Mouse (Mus musculus): ENCODE results near the gene Cdk14.

Cdk14 gene

DNA sequence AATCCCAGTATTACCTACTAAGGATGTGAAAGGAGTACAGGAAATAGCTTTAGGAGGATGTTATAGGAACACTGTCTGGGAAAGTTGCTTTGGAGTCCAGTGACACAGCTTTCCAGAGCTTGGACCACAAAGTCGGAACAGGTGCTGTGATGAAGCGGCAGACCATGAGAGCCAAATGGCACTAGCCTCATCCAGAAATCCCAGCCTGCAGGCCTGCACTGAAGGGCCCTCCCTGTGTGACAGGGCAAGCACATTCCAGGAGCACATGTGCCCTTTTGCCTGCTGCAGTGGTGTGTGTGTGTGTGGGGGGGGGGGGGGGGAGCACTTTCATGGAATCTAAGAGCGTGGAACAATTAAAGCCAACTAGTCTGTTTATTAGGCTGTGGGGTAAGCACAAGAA, 47.8 kb downstream of the Cdk14 start:
- Histone ChIP-seq H3K27me3 (ENCODE audit: insufficient read depth, low read length) (peaks cover 8% of the 10 kb centered on the region), H3K9me3 (ENCODE audit: low read length) (no peaks in the 10 kb centered on the region), H3K36me3 (ENCODE audit: insufficient read depth, low read length) (no peaks in the 10 kb centered on the region), H3K4me1 (replicated peaks; ENCODE audit: low read depth, low read length) (peaks cover 23% of the 10 kb centered on the region), H3K4me3 (replicated peaks; ENCODE audit: low read length) (no peak overlapping the region)
- no peak for TF ChIP-seq CTCF (conservative IDR thresholded peaks at IDR 0.05; ENCODE audit: low read length)
- no peak for TF ChIP-seq POU5F1 (IDR thresholded peaks at IDR 0.05; ENCODE audit: borderline replicate concordance, low read length)
- no peak for TF ChIP-seq NANOG (IDR thresholded peaks at IDR 0.05; ENCODE audit: borderline replicate concordance, low read length)

DNA sequence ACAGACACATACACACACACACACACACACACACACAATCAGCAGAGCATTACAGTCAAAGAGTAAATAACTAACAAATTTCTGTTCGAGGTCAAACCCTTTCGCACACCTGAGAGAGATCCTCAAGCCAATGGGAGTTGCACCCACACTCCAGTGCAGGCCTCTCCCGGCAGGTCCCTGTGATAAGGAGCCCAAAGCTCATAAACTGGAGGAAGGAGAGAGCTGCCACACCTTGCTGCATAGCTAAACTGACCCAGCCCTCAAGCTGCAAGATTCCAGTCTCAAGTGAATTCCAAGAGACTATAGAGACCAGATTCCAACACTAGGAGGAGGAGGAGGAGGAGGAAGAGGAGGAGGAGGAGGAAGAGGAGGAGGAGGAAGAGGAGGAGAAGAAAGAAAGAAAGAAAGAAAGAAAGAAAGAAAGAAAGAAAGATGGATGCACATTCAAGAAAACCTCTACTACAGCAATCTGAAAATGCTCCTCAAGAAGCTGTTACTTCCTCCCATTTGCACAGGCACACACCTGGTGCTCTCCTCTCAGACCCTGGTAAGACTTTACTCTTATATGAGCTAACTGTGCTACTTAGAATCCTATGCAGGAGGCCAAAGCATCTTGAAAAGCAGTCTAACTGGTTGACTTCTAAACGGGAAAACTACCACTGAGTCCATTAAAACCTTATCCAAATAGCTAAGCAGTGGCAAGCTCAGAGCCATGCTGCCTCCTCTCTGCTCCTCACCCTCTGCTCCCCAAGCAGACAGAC, 49.6 kb downstream of the Cdk14 start:
- TF ChIP-seq CTCF (conservative IDR thresholded peaks at IDR 0.05; ENCODE audit: low read length) (no peak), NANOG (IDR thresholded peaks at IDR 0.05; ENCODE audit: borderline replicate concordance, low read length) (no peak), POU5F1 (IDR thresholded peaks at IDR 0.05; ENCODE audit: borderline replicate concordance, low read length) (no peak)
- Histone ChIP-seq H3K4me3 (replicated peaks; ENCODE audit: low read length) (no peak overlapping the region), H3K36me3 (ENCODE audit: insufficient read depth, low read length) (no peaks in the 10 kb centered on the region)

DNA sequence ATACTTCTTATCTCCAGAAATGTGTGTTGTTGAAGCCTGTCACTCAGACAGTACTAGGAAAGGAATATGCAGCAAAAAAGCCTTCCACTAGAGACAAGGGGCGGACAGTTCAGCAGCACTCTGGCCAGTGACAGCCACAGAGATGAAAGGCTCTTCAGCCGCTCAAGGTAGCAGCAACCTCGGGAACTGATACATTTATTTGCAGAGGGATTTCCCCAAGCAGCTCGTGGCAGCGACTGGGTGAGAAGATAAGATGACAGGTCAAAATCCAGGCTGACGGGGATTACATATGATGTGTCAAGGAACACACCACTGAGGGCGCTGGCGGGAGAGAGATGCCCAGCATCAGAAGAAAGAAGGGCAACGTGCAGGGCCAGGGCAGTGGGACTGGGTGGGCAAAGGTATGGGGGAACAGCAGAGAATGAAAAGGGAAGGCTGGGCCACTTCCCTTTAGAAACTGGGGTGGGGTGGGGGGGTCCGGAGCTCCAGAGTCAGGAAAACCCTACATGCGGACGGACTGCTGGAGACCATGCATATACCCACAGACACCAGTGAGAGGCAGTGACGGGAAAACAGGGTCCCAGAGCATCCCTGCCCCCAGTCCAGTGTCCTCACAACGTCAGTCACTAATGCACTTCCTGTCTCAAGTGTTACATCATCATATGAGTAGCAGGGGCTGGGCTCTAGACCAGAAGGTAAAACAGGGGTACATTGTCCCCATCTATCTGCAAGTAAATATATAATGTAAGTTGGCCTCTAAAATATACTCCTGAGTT, 51.5 kb downstream of the Cdk14 start:
- no peaks in the 10 kb centered on the region for H3K27me3 ChIP-seq (ENCODE audit: insufficient read depth, low read length)
- no peak overlapping the region for H3K4me3 ChIP-seq (replicated peaks; ENCODE audit: low read length)
- no peak for TF ChIP-seq NANOG (IDR thresholded peaks at IDR 0.05; ENCODE audit: borderline replicate concordance, low read length)
- no peak for TF ChIP-seq CTCF (conservative IDR thresholded peaks at IDR 0.05; ENCODE audit: low read length)
- no peak for TF ChIP-seq POU5F1 (IDR thresholded peaks at IDR 0.05; ENCODE audit: borderline replicate concordance, low read length)
- no peaks in the 10 kb centered on the region for H3K36me3 ChIP-seq (ENCODE audit: insufficient read depth, low read length)
- H3K9me3 ChIP-seq (ENCODE audit: low read length): no peaks in the 10 kb centered on the region
- H3K4me1 ChIP-seq (replicated peaks; ENCODE audit: low read depth, low read length): peaks cover 22% of the 10 kb centered on the region

More for the DNA sequence above, 49.6 kb downstream of the Cdk14 start:
- peaks cover 23% of the 10 kb centered on the region for H3K4me1 ChIP-seq (replicated peaks; ENCODE audit: low read depth, low read length)
- H3K9me3 ChIP-seq (ENCODE audit: low read length): no peaks in the 10 kb centered on the region
- H3K27me3 ChIP-seq (ENCODE audit: insufficient read depth, low read length): no peaks in the 10 kb centered on the region

DNA sequence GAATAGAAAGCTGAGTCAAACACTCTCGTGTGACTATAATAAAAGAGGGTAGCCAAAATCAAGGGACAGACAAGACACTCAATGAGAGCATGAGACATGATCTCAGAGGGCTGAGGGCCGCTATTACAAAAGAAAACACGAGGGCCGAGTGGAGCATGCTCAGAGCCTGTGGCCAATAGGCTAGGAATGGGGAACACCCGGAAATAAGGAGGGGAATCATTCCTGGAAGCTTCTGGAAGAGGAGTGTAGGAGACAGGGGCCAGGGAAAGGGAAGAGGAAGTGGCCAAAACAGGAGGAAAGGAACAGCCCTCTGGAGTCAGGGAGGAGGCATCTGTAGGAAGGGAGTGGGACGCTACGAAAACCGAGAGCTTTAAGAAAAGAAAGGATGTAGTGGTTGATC, 52.6 kb downstream of the Cdk14 start:
- no peaks in the 10 kb centered on the region for H3K27me3 ChIP-seq (ENCODE audit: insufficient read depth, low read length)
- H3K36me3 ChIP-seq (ENCODE audit: insufficient read depth, low read length): no peaks in the 10 kb centered on the region
- H3K4me1 ChIP-seq (replicated peaks; ENCODE audit: low read depth, low read length): peaks cover 12% of the 10 kb centered on the region
- TF ChIP-seq NANOG (IDR thresholded peaks at IDR 0.05; ENCODE audit: borderline replicate concordance, low read length) (no peak), CTCF (conservative IDR thresholded peaks at IDR 0.05; ENCODE audit: low read length) (no peak), POU5F1 (IDR thresholded peaks at IDR 0.05; ENCODE audit: borderline replicate concordance, low read length) (no peak)
- H3K9me3 ChIP-seq (ENCODE audit: low read length): no peaks in the 10 kb centered on the region
- H3K4me3 ChIP-seq (replicated peaks; ENCODE audit: low read length): no peak overlapping the region

DNA sequence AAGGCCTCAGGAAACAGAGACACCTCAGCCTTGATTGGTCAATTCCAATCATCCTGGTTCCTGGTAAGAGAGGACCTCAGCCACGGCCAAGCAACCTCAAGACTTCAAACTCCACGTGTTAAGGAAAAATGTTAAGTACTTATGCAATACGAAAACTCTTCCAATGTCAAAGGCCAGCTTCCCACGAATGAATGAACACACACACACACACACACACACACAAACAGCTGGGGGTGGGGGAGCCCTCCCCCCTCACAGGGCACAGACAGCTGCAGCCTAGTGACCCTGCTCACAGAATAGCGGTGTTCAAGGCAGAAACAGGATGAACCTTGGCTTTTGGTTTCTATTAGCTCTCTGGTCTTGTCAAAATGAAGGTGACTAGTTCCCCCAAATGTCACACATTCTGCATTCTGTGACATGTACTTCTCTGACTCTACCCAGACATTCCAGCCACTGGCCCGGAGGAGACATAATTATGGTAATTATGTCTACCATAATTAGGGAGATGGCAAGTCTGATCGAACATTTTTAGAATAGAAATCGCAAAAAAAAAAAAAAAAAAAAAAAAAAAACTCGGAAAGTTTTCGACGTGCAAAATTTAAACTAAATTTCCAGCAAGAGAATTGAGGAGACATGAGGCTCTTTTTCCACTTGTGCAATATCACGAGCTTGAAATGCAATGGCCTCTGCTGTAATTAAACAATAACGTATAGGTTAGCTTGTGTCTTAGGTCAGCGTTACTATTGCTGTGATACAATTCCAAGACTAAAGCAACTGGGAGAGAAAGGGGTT, 54.6 kb downstream of the Cdk14 start:
- no peaks in the 10 kb centered on the region for H3K36me3 ChIP-seq (ENCODE audit: insufficient read depth, low read length)
- no peak for TF ChIP-seq POU5F1 (IDR thresholded peaks at IDR 0.05; ENCODE audit: borderline replicate concordance, low read length)
- no peak for TF ChIP-seq CTCF (conservative IDR thresholded peaks at IDR 0.05; ENCODE audit: low read length)
- no peak for TF ChIP-seq NANOG (IDR thresholded peaks at IDR 0.05; ENCODE audit: borderline replicate concordance, low read length)
- H3K27me3 ChIP-seq (ENCODE audit: insufficient read depth, low read length): no peaks in the 10 kb centered on the region
- H3K4me1 ChIP-seq (replicated peaks; ENCODE audit: low read depth, low read length): no peaks in the 10 kb centered on the region
- no peak overlapping the region for H3K4me3 ChIP-seq (replicated peaks; ENCODE audit: low read length)
- no peaks in the 10 kb centered on the region for H3K9me3 ChIP-seq (ENCODE audit: low read length)

DNA sequence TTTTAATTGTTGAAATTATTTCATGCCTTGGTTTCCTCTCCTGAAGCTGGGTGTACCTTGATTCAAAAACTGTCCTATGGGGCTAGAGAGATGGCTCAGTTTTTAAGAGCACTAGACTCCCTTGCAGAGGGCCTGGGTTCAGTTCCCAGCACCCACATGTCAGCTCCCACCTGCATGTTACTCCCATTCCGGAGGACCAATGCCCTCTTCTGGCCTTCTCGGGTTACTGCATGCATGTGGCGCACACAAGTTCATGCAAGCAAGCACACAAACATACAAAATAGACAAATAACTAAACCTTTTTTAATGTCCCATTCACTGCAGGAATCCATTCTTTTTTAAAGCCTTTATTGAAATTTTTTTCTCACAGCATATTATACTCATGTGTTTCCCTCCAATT, 58.4 kb downstream of the Cdk14 start:
- no peaks in the 10 kb centered on the region for H3K9me3 ChIP-seq (ENCODE audit: low read length)
- no peaks in the 10 kb centered on the region for H3K27me3 ChIP-seq (ENCODE audit: insufficient read depth, low read length)
- TF ChIP-seq NANOG (IDR thresholded peaks at IDR 0.05; ENCODE audit: borderline replicate concordance, low read length) (no peak), CTCF (conservative IDR thresholded peaks at IDR 0.05; ENCODE audit: low read length) (peak; percentile 22; the same call in 1 of the 2 replicates)
- no peaks in the 10 kb centered on the region for H3K4me1 ChIP-seq (replicated peaks; ENCODE audit: low read depth, low read length)
- no peak overlapping the region for H3K4me3 ChIP-seq (replicated peaks; ENCODE audit: low read length)
- no peaks in the 10 kb centered on the region for H3K36me3 ChIP-seq (ENCODE audit: insufficient read depth, low read length)

DNA sequence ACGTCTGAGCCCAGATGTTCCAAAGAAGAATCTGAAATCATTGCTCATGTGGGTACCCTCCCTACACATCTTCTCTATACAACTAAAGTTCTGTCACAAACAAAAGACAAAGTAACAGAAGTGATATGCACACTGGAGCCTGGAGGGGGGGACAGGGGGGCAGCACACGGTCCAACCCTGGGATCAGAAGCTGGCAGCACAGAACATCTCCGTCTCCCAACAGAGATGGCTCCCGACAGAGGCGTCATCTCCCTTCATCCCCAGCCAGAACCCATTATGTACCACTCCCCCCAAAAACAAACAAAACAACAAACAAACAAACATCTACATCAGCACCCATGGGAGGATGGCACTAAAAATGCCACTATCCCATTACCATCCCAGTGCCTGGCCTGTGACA, 59.8 kb downstream of the Cdk14 start:
- H3K27me3 ChIP-seq (ENCODE audit: insufficient read depth, low read length): no peaks in the 10 kb centered on the region
- no peaks in the 10 kb centered on the region for H3K9me3 ChIP-seq (ENCODE audit: low read length)
- H3K4me3 ChIP-seq (replicated peaks; ENCODE audit: low read length): no peak overlapping the region
- H3K4me1 ChIP-seq (replicated peaks; ENCODE audit: low read depth, low read length): no peaks in the 10 kb centered on the region
- no peaks in the 10 kb centered on the region for H3K36me3 ChIP-seq (ENCODE audit: insufficient read depth, low read length)
- TF ChIP-seq CTCF (conservative IDR thresholded peaks at IDR 0.05; ENCODE audit: low read length) (no peak), POU5F1 (IDR thresholded peaks at IDR 0.05; ENCODE audit: borderline replicate concordance, low read length) (no peak), NANOG (IDR thresholded peaks at IDR 0.05; ENCODE audit: borderline replicate concordance, low read length) (no peak)

DNA sequence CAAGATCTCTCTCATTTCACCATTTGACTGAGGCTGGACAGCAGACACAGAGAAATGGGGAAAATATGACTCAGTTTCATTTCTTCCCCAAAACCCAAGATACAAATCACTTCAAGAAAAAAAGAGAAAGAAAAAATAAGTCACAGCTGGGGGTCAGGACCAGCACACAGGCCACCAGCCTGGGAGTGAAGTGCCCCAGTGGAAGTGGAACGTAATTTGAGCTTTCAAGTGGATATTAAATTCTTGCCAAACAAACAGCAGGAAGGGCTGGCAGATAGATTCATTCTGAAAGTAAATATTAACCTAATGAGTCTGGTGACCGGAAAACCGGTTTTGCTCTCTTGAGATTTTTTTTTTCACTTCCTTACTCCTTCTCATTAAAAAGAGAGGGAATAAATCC, 60.2 kb downstream of the Cdk14 start:
- Histone ChIP-seq H3K4me1 (replicated peaks; ENCODE audit: low read depth, low read length) (no peaks in the 10 kb centered on the region), H3K36me3 (ENCODE audit: insufficient read depth, low read length) (no peaks in the 10 kb centered on the region)
- TF ChIP-seq CTCF (conservative IDR thresholded peaks at IDR 0.05; ENCODE audit: low read length): no peak
- no peak for TF ChIP-seq NANOG (IDR thresholded peaks at IDR 0.05; ENCODE audit: borderline replicate concordance, low read length)
- TF ChIP-seq POU5F1 (IDR thresholded peaks at IDR 0.05; ENCODE audit: borderline replicate concordance, low read length): no peak

More for the DNA sequence above, 60.2 kb downstream of the Cdk14 start:
- Histone ChIP-seq H3K27me3 (ENCODE audit: insufficient read depth, low read length) (no peaks in the 10 kb centered on the region), H3K9me3 (ENCODE audit: low read length) (no peaks in the 10 kb centered on the region), H3K4me3 (replicated peaks; ENCODE audit: low read length) (no peak overlapping the region)

All from E14TG2a.4 (cell line).